Mouse (Mus musculus) duodenum, adult 2 months (tissue): ENCODE data around the gene Gm5800. TPM values are rescaled to one million over a fixed set of nuclear protein-coding genes. Genes with fewer than 3 reads are reported as not detected.

Experiments used
- polyA plus RNA-seq: library from polyadenylated mRNA; depleted of rRNA; stranded (reverse); fragments of >200 nt; gene quantifications from 2 replicates; pipeline ENCODE4 v1.2.3, GENCODE M21; 2012; ENCODE audit warnings: low replicate concordance; rRNA removed

Gene Gm5800
- not detected in 2 replicates for polyA plus RNA-seq

GRCm38 (mm10) chr14:51717083-51717482 lies at the start of gene Gm5800:
TSS of gene Gm5800 (minus strand) at chr14:51717183.

GRCm38 (mm10) chr14:51695368-51695767 lies 21.6 kb downstream of the Gm5800 start, which contains the start of gene Gm17079:
TSS of gene Gm17079 (minus strand) at chr14:51695468.

Other genes with a start within 250 kb of the Gm5800 start
- gene Gm5622, start 164.4 kb downstream of the Gm5800 start, polyA plus RNA-seq: not detected in 2 replicates
- not detected in 2 replicates for gene Gm17175, start 143.1 kb downstream of the Gm5800 start, polyA plus RNA-seq
- gene Gm17174, start 125.0 kb downstream of the Gm5800 start, polyA plus RNA-seq: not detected in 2 replicates
- not detected in 2 replicates for gene Gm17078, start 105.9 kb downstream of the Gm5800 start, polyA plus RNA-seq
- gene Gm4181, start 81.5 kb downstream of the Gm5800 start, polyA plus RNA-seq: not detected in 2 replicates
- not detected in 2 replicates for gene Gm17079, start 21.7 kb downstream of the Gm5800 start, polyA plus RNA-seq
- 36.8 and 128 TPM in 2 replicates for gene Ang4, start 56.4 kb upstream of the Gm5800 start, polyA plus RNA-seq
- gene AY358078, start 82.9 kb upstream of the Gm5800 start, polyA plus RNA-seq: not detected in 2 replicates
- not detected in 2 replicates for gene Ear6, start 136.5 kb upstream of the Gm5800 start, polyA plus RNA-seq
- 27.0 and 44.2 TPM in 2 replicates for gene Mettl17, start 167.7 kb upstream of the Gm5800 start, polyA plus RNA-seq
- 0.19 and 0.39 TPM in 2 replicates for gene Slc39a2, start 175.7 kb upstream of the Gm5800 start, polyA plus RNA-seq
- 50.1 and 71.8 TPM in 2 replicates for gene Ndrg2, start 197.0 kb upstream of the Gm5800 start, polyA plus RNA-seq
- gene Tppp2, start 201.2 kb upstream of the Gm5800 start, polyA plus RNA-seq: not detected in 2 replicates
- not detected in 2 replicates for gene Rnase13, start 205.6 kb upstream of the Gm5800 start, polyA plus RNA-seq